In genomic region chr3:9608906-9609580, GRCm38 (mm10) we compare ENCODE assay signal across 8 mouse cellular contexts. TPM values are rescaled to one million over a fixed set of nuclear protein-coding genes. Genes with fewer than 3 reads are reported as not detected.
DNase-seq lines count a peak whose midpoint lies in the region; ATAC-seq and TF ChIP-seq lines count a peak whose summit lies in the region.

No protein-coding gene starts in this region.

- H3K36me3 ChIP-seq in embryonic facial prominence, embryonic 15.5 days = no peaks in the 10 kb centered on the region
- no peaks in the 10 kb centered on the region for H3K36me3 ChIP-seq in heart, postnatal 0 days (replicated peaks; ENCODE audit: control insufficient read depth, insufficient read depth, low read length)
- H3K36me3 ChIP-seq in lung, postnatal 0 days (ENCODE audit: insufficient read depth, low read length) = no peaks in the 10 kb centered on the region

- H3K27me3 ChIP-seq in embryonic facial prominence, embryonic 15.5 days = no peaks in the 10 kb centered on the region
- H3K27me3 ChIP-seq in heart, postnatal 0 days (ENCODE audit: control insufficient read depth, insufficient read depth, low read length) = no peaks in the 10 kb centered on the region
- H3K27me3 ChIP-seq in lung, postnatal 0 days (replicated peaks; ENCODE audit: insufficient read depth, low read length) = 0 out of 2 replicates have a peak, but pooled peaks cover 2% of the 10 kb centered on the region

- peak overlapping the region; percentile 89 for H3K4me2 ChIP-seq in embryonic facial prominence, embryonic 15.5 days (replicated peaks)
- H3K4me2 ChIP-seq in heart, postnatal 0 days (ENCODE audit: low read depth, low read length) = peak overlapping the region; percentile 95
- H3K4me2 ChIP-seq in lung, postnatal 0 days (replicated peaks; ENCODE audit: low read depth, low read length) = peak overlapping the region; percentile 98

- H3K9me3 ChIP-seq in embryonic facial prominence, embryonic 15.5 days (replicated peaks) = no peaks in the 10 kb centered on the region
- H3K9me3 ChIP-seq in heart, postnatal 0 days (replicated peaks; ENCODE audit: control insufficient read depth, low read length) = no peaks in the 10 kb centered on the region
- no peaks in the 10 kb centered on the region for H3K9me3 ChIP-seq in lung, postnatal 0 days (ENCODE audit: low read length)

- peaks cover 39% of the 10 kb centered on the region for H3K4me1 ChIP-seq in embryonic facial prominence, embryonic 15.5 days
- H3K4me1 ChIP-seq in heart, postnatal 0 days (ENCODE audit: control insufficient read depth, insufficient read depth) = peaks cover 5% of the 10 kb centered on the region; the same call in 1 of the 2 replicates
- H3K4me1 ChIP-seq in lung, postnatal 0 days (ENCODE audit: insufficient read depth, low read depth, low read length) = peaks cover 4% of the 10 kb centered on the region; the same call in 1 of the 2 replicates

- H3K27ac ChIP-seq in embryonic facial prominence, embryonic 15.5 days (replicated peaks) = peak overlapping the region; percentile 92
- H3K27ac ChIP-seq in heart, postnatal 0 days (ENCODE audit: low read depth) = peak overlapping the region; percentile 93
- H3K27ac ChIP-seq in lung, postnatal 0 days (ENCODE audit: low read length) = peak overlapping the region; percentile 92

- no peak for ATAC-seq in embryonic facial prominence, embryonic 15.5 days (ENCODE audit: insufficient number of reproducible peaks, low FRiP score, low TSS enrichment, low read depth)
- ATAC-seq in heart, postnatal 0 days (ENCODE audit: insufficient read depth, low read depth) = peak; percentile 47
- ATAC-seq in lung, postnatal 0 days = peak; percentile 34

- no peak for TF ChIP-seq CTCF in heart, postnatal 0 days (IDR thresholded peaks at IDR 0.05; ENCODE audit: low read depth)
- TF ChIP-seq CTCF in lung, postnatal 0 days (IDR thresholded peaks at IDR 0.05) = no peak

- TF ChIP-seq EP300 in heart, postnatal 0 days (IDR thresholded peaks at IDR 0.05; ENCODE audit: low read depth) = no peak
- no peak for TF ChIP-seq EP300 in lung, postnatal 0 days (IDR thresholded peaks at IDR 0.05)

- peak overlapping the region; percentile 72 for H3K4me3 ChIP-seq in embryonic facial prominence, embryonic 15.5 days (replicated peaks)
- H3K4me3 ChIP-seq in heart, postnatal 0 days (ENCODE audit: low read depth, low read length) = peak overlapping the region; percentile 91
- H3K4me3 ChIP-seq in lung, postnatal 0 days (ENCODE audit: low read depth, low read length) = peak overlapping the region; percentile 85

- H3K9ac ChIP-seq in embryonic facial prominence, embryonic 15.5 days = peak overlapping the region; percentile 84
- peak overlapping the region; percentile 81 for H3K9ac ChIP-seq in heart, postnatal 0 days (replicated peaks; ENCODE audit: low read depth, low read length)
- H3K9ac ChIP-seq in lung, postnatal 0 days (replicated peaks; ENCODE audit: low read depth) = peak overlapping the region; percentile 56

- WGBS in embryonic facial prominence, embryonic 15.5 days = under 1% methylated on average over 93 of the region's 94 CpGs
- WGBS in heart, postnatal 0 days = under 1% methylated on average over 85 of the region's 94 CpGs
- WGBS in lung, postnatal 0 days = under 1% methylated on average over 26 of the region's 94 CpGs

- peak; percentile 55 for DNase-seq in urinary bladder, adult 2 months (ENCODE audit: low spot score)
- no peak for DNase-seq in urinary bladder, postnatal 10 days (ENCODE audit: low spot score)
- no peak for DNase-seq in heart, postnatal 0 days (ENCODE audit: low spot score)
- DNase-seq in kidney, postnatal 36 days = peak; percentile 41 to 77
- DNase-seq in lung, postnatal 0 days (ENCODE audit: low spot score) = peak; percentile 69
- peak; percentile 38 for DNase-seq in ovary, postnatal 14 days (ENCODE audit: low spot score)
- DNase-seq in thymus, postnatal 25 days = peak; percentile 61

RNA-seq across cellular contexts. Expression of gene Zfp704, which starts 0.8 kb away (rescaled TPM):
- 8.5 and 9.8 TPM in 2 replicates for polyA plus RNA-seq in urinary bladder, adult 2 months (2012; rRNA removed)
- 9.0 and 10.2 TPM in 2 replicates for polyA plus RNA-seq in embryonic facial prominence, embryonic 15.5 days (2015; fragmentation: Nextera tagmentation; extraction: Ambion mirVana)
- total RNA-seq in heart, postnatal 0 days (2014; rRNA removed; ENCODE audit: low replicate concordance) = 15.8 and 17.2 TPM in 2 replicates
- polyA plus RNA-seq in heart, postnatal 0 days (2015; fragmentation: Nextera tagmentation; extraction: Ambion mirVana) = 3.5 and 3.7 TPM in 2 replicates
- polyA plus RNA-seq in lung, postnatal 0 days (2015; fragmentation: Nextera tagmentation; extraction: Ambion mirVana) = 5.9 and 7.7 TPM in 2 replicates

Comparison
In these comparisons a context has a peak if more than half of its experiments do, and no peak if none do; other contexts are left out.
1. DNase-seq: peak in urinary bladder, adult 2 months (single experiment), kidney, postnatal 36 days (2 of 2), lung, postnatal 0 days (single experiment), ovary, postnatal 14 days (single experiment) and thymus, postnatal 25 days (single experiment); none in urinary bladder, postnatal 10 days (single experiment) and heart, postnatal 0 days (single experiment).
2. Peak in every context shown above with its lines, with median percentiles within 50 percentile points of each other: H3K27ac ChIP-seq, H3K4me2 ChIP-seq, H3K4me3 ChIP-seq and H3K9ac ChIP-seq.